15 mouse cellular contexts compared by ENCODE assay signal in genomic region chr2:144719294-144719693, GRCm38 (mm10).
DNase-seq lines count a peak whose midpoint lies in the region; ATAC-seq lines count a peak whose summit lies in the region.
"Had no signal": no experiment of that assay in that cellular context is flagged by ENCODE, and none has a peak within 500 bp of the region (broad histone marks: within the 10 kb centered on the region; RNA-seq: fewer than 3 reads in every experiment).

No protein-coding gene starts in this region.

- no peaks in the 10 kb centered on the region for H3K4me1 ChIP-seq in liver, embryonic 15.5 days (replicated peaks)
- peaks cover 12% of the 10 kb centered on the region for H3K4me1 ChIP-seq in midbrain, embryonic 12.5 days
- H3K4me1 ChIP-seq in midbrain, embryonic 15.5 days = no peaks in the 10 kb centered on the region; the same call in 1 of the 2 replicates
- H3K4me1 ChIP-seq in embryonic facial prominence, embryonic 15.5 days = peaks cover 16% of the 10 kb centered on the region
- H3K4me1 ChIP-seq in stomach, embryonic 16.5 days (ENCODE audit: control insufficient read depth, insufficient read depth, low read length) = peaks cover 9% of the 10 kb centered on the region

- peak overlapping the region; percentile 14; the same call in 1 of the 2 replicates for H3K27ac ChIP-seq in liver, embryonic 15.5 days (replicated peaks)
- H3K27ac ChIP-seq in midbrain, embryonic 12.5 days (replicated peaks) = no peak overlapping the region
- H3K27ac ChIP-seq in midbrain, embryonic 15.5 days = no peak overlapping the region
- H3K27ac ChIP-seq in embryonic facial prominence, embryonic 15.5 days (replicated peaks) = peak overlapping the region; percentile 34; the same call in 1 of the 2 replicates
- peak overlapping the region; percentile 21; the same call in 1 of the 2 replicates for H3K27ac ChIP-seq in stomach, embryonic 16.5 days (ENCODE audit: low read length)

- no peak overlapping the region for H3K4me2 ChIP-seq in liver, embryonic 15.5 days
- H3K4me2 ChIP-seq in midbrain, embryonic 12.5 days (replicated peaks) = no peak overlapping the region
- no peak overlapping the region for H3K4me2 ChIP-seq in midbrain, embryonic 15.5 days
- H3K4me2 ChIP-seq in embryonic facial prominence, embryonic 15.5 days (replicated peaks) = no peak overlapping the region
- H3K4me2 ChIP-seq in stomach, embryonic 16.5 days (ENCODE audit: low read depth, low read length) = no peak overlapping the region

- no peak overlapping the region for H3K9ac ChIP-seq in liver, embryonic 15.5 days
- no peak overlapping the region for H3K9ac ChIP-seq in midbrain, embryonic 12.5 days (replicated peaks)
- H3K9ac ChIP-seq in midbrain, embryonic 15.5 days = no peak overlapping the region
- no peak overlapping the region for H3K9ac ChIP-seq in embryonic facial prominence, embryonic 15.5 days
- H3K9ac ChIP-seq in stomach, embryonic 16.5 days (ENCODE audit: low read length) = no peak overlapping the region

- DNase-seq in liver = no peak
- no peak for DNase-seq in adrenal gland, adult 18-20 months (ENCODE audit: low spot score in 2 of 2)
- DNase-seq: adrenal gland, adult 8-10 months; cerebellum, adult 11 months; cerebellum, postnatal 10 days; gastrocnemius, postnatal 10 days; heart, adult 18-20 months; heart, postnatal 36 days; kidney, postnatal 36 days; retina, postnatal 1 day had no signal

- ATAC-seq in liver, embryonic 15.5 days (ENCODE audit: insufficient read depth) = no peak
- peak; percentile 18; the same call in 1 of the 2 replicates for ATAC-seq in midbrain, embryonic 12.5 days (ENCODE audit: low FRiP score, low read depth)
- no peak; the same call in 1 of the 2 replicates for ATAC-seq in midbrain, embryonic 15.5 days (replicated peaks)
- ATAC-seq in embryonic facial prominence, embryonic 15.5 days (ENCODE audit: insufficient number of reproducible peaks, low FRiP score, low TSS enrichment, low read depth) = peak; percentile 73
- no peak for ATAC-seq in stomach, embryonic 16.5 days (ENCODE audit: insufficient read depth, low FRiP score)

- 54% methylated on average over 5 of the region's 5 CpGs for WGBS in liver, embryonic 15.5 days (ENCODE audit: insufficient replicate concordance)
- WGBS in midbrain, embryonic 12.5 days = 74% methylated on average over 5 of the region's 5 CpGs
- WGBS in midbrain, embryonic 15.5 days = 59% methylated on average over 5 of the region's 5 CpGs
- 38% methylated on average over 5 of the region's 5 CpGs for WGBS in embryonic facial prominence, embryonic 15.5 days
- 65% methylated on average over 5 of the region's 5 CpGs for WGBS in stomach, embryonic 16.5 days

- no peaks in the 10 kb centered on the region for H3K9me3 ChIP-seq in liver, embryonic 15.5 days (replicated peaks)
- H3K9me3 ChIP-seq in midbrain, embryonic 12.5 days = no peaks in the 10 kb centered on the region
- H3K9me3 ChIP-seq in midbrain, embryonic 15.5 days = no peaks in the 10 kb centered on the region
- H3K9me3 ChIP-seq in embryonic facial prominence, embryonic 15.5 days (replicated peaks) = no peaks in the 10 kb centered on the region
- H3K9me3 ChIP-seq in stomach, embryonic 16.5 days (replicated peaks; ENCODE audit: control insufficient read depth, low read length) = no peaks in the 10 kb centered on the region

- H3K36me3 ChIP-seq in liver, embryonic 15.5 days (replicated peaks) = no peaks in the 10 kb centered on the region
- H3K36me3 ChIP-seq in midbrain, embryonic 12.5 days = no peaks in the 10 kb centered on the region
- no peaks in the 10 kb centered on the region for H3K36me3 ChIP-seq in midbrain, embryonic 15.5 days (replicated peaks)
- H3K36me3 ChIP-seq in embryonic facial prominence, embryonic 15.5 days = no peaks in the 10 kb centered on the region
- no peaks in the 10 kb centered on the region for H3K36me3 ChIP-seq in stomach, embryonic 16.5 days (ENCODE audit: control insufficient read depth, insufficient read depth, low read length)

- H3K4me3 ChIP-seq in liver, embryonic 15.5 days (replicated peaks) = no peak overlapping the region
- H3K4me3 ChIP-seq in midbrain, embryonic 12.5 days = no peak overlapping the region
- no peak overlapping the region for H3K4me3 ChIP-seq in midbrain, embryonic 15.5 days
- no peak overlapping the region for H3K4me3 ChIP-seq in embryonic facial prominence, embryonic 15.5 days (replicated peaks)
- H3K4me3 ChIP-seq in stomach, embryonic 16.5 days (replicated peaks; ENCODE audit: low read length) = no peak overlapping the region

- no peaks in the 10 kb centered on the region for H3K27me3 ChIP-seq in liver, embryonic 15.5 days
- no peaks in the 10 kb centered on the region for H3K27me3 ChIP-seq in midbrain, embryonic 12.5 days
- H3K27me3 ChIP-seq in midbrain, embryonic 15.5 days (replicated peaks) = no peaks in the 10 kb centered on the region
- H3K27me3 ChIP-seq in embryonic facial prominence, embryonic 15.5 days = no peaks in the 10 kb centered on the region
- no peaks in the 10 kb centered on the region for H3K27me3 ChIP-seq in stomach, embryonic 16.5 days (ENCODE audit: control insufficient read depth, insufficient read depth, low read length)

Comparison
In these comparisons a context has a peak if more than half of its experiments do, and no peak if none do; other contexts are left out.
1. ATAC-seq: peak in midbrain, embryonic 12.5 days (single experiment) and embryonic facial prominence, embryonic 15.5 days (single experiment); none in liver, embryonic 15.5 days (single experiment), midbrain, embryonic 15.5 days (single experiment) and stomach, embryonic 16.5 days (single experiment).
2. H3K27ac ChIP-seq: peak in liver, embryonic 15.5 days (single experiment), embryonic facial prominence, embryonic 15.5 days (single experiment) and stomach, embryonic 16.5 days (single experiment); none in midbrain, embryonic 12.5 days (single experiment) and midbrain, embryonic 15.5 days (single experiment).